Mouse (Mus musculus) lung, adult 2 months (tissue): ENCODE results near the gene Taf1b. TPM values are rescaled to one million over a fixed set of nuclear protein-coding genes. Genes with fewer than 3 reads are reported as not detected.
A peak's percentile ranks its signal among the peaks of the same experiment; 100 is the strongest.
"Not testable (repeated sequence)": the region's sequence is repeated elsewhere in the genome, so short reads cannot be mapped to it uniquely, and the experiment has no call there.

ENCODE experiments used
- DNase-seq: peaks from one replicate; pipeline ENCODE4 v3.0.0; 2022
- H3K4me1 ChIP-seq: fragments of 200-500 bp; 2 replicates; pipeline ENCODE4 v1.6.1; 2011; ENCODE audit warnings: low read length; ENCODE audit not compliant: control insufficient read depth, insufficient read depth
- H3K4me3 ChIP-seq: fragments of 200-500 bp; replicated peaks from 2 replicates; pipeline ENCODE3; 2011; ENCODE audit warnings: low read depth, mild to moderate bottlenecking, control low read depth, low read length; ENCODE audit errors: extremely low read depth
- CTCF ChIP-seq: fragments of 200-500 bp; IDR thresholded peaks from 2 replicates; pipeline ENCODE4 v1.5.1; 2011; ENCODE audit warnings: mild to moderate bottlenecking, low read length, control low read depth; ENCODE audit not compliant: insufficient read depth
- POLR2A ChIP-seq: fragments of 200-500 bp; IDR thresholded peaks from 2 replicates; pipeline ENCODE4 v1.6.1; 2011; ENCODE audit warnings: low read depth, mild to moderate bottlenecking, control low read depth, low read length, borderline replicate concordance; ENCODE audit errors: extremely low read depth
- WGBS: fragments of 180-500 bp; shearing (Covaris S2); methylation state at CpG from one replicate; pipeline ENCODE4 v1.1.7; 2018; 5-methylcytosine and 5-hydroxymethylcytosine counted together
- polyA plus RNA-seq: library from polyadenylated mRNA; depleted of rRNA; stranded (reverse); fragments of >200 nt; gene quantifications from 2 replicates; pipeline ENCODE4 v1.2.3, GENCODE M21; 2012

Taf1b gene
- polyA plus RNA-seq, 1 experiment, result 10.0 TPM

DNA sequence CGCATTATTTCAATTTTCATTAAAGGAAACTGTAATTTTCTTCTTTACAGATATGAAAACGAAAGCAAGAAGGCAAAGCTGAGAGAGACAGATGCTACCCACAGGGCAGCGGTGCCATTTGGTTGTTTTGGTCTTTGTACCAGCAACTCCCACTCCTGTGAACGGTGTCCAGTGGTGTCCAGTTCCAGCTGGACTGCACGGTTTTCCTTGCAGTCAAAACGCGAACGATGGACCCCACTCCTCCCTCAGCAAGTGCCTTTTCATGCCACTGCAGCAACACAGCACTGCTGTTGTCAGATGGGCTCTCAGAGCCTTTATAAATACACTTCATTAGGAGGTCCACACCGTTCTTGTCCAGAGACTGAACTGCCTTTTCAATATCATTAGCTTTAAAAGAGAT is 5.1 kb upstream of the Taf1b start:
- Histone ChIP-seq H3K4me3 (no peak overlapping the region), H3K4me1 (no peaks in the 10 kb centered on the region)
- no peak for DNase-seq
- 61% methylated on average over 9 of the region's 9 CpGs for WGBS
- TF ChIP-seq CTCF (no peak), POLR2A (no peak)

DNA sequence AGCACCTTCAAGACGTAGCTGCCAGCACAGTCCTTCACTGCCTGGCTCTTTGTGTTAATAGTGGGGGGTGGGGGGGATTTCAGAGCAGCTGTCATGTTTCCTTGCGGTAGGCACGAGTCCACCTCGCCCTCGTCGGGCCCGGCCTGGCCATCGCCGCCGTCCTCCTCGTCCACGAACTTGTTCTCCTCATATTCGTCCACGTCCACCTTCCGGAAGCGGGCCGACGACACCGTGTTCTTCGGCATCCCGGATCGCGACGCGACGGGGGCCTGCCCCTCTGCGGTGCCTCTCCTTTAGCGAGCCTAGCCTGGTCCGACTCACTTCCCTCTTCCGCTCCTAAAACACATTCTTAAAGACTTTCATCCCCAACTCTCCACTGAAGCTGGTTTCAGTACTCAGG is 4.7 kb upstream of the Taf1b start:
- 61% methylated on average over 30 of the region's 30 CpGs for WGBS
- Histone ChIP-seq H3K4me3 (peak overlapping the region; percentile 25), H3K4me1 (no peaks in the 10 kb centered on the region)
- DNase-seq, result no peak
- TF ChIP-seq CTCF, result no peak
- no peak for TF ChIP-seq POLR2A

DNA sequence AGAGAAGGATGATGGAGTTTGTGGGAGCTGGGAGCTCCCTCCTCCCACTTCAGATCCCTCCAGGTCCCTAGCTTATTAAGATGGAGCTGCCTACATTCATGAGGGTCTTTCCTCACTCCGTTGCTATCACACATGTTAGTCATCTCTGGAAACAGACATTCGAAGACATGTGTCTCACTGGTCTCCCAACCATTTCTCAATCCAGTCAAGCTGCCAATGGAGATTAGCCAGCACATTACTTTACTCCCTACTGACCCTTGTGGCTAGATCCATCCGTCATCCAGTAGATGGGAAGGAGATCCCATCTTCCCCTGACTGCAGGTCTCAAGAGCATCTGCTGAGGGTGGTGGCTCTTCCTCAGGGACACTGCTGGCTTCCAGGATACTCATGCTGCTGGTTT is 3.4 kb upstream of the Taf1b start:
- not testable (repeated sequence) for H3K4me1 ChIP-seq, DNase-seq, H3K4me3 ChIP-seq
- WGBS, result 71% methylated on average over 3 of the region's 3 CpGs

DNA sequence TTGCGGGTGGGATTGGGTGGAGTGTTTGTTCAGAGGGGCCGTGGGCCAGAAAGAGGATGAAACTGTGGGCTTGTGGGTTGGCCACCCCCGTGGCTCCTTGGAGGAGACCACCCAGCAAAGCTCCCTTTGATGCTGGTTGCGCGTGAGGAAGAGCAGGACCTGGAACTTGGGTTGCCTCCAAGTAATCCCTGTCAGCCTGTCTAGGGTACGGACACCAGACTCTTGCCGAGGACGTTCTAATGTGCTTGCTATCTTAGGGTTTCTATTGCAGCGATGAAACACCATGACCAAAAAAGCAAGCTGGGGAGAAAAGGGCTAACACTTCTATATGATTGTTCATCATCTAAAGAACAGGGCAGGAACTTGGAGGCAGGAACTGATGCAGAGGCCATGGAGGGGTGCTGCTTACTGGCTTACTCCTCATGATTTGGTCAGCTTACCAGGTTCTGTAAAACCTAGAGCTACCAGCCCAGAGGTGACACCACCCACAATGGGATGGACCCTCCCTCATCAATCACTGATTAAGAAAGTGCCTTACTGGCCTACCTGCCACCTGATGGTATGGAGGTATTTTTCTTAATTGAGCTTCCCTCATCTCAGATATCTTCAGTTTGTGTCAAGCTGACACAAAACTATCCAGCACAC is 804 bp downstream of the Taf1b start:
- not testable (repeated sequence) for H3K4me1 ChIP-seq, DNase-seq
- 2% methylated on average over 9 of the region's 9 CpGs for WGBS
- H3K4me3 ChIP-seq, result peak overlapping the region; percentile 84

DNA sequence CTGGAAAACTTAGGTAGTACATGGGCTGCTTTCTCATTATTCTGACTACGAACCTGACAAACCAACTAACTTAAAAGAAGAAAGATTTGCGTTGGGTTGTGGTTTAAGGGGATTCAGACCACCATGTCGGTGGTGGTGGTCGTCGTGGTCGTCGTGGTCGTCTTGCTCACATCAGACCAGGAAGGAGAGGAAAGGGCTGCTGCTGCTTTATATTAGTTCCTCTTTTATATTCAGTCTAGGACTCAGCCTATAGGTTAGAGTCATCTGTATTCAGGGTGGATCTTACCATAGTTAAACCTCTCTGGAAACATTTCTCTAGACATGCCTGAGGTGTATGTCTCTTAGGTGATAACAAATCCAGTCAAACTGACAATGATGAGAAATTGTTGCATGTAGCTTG is 19.0 kb downstream of the Taf1b start:
- 79% methylated on average over 8 of the region's 8 CpGs for WGBS
- TF ChIP-seq CTCF (no peak), POLR2A (no peak)
- Histone ChIP-seq H3K4me1 (no peaks in the 10 kb centered on the region), H3K4me3 (no peak overlapping the region)
- no peak for DNase-seq

DNA sequence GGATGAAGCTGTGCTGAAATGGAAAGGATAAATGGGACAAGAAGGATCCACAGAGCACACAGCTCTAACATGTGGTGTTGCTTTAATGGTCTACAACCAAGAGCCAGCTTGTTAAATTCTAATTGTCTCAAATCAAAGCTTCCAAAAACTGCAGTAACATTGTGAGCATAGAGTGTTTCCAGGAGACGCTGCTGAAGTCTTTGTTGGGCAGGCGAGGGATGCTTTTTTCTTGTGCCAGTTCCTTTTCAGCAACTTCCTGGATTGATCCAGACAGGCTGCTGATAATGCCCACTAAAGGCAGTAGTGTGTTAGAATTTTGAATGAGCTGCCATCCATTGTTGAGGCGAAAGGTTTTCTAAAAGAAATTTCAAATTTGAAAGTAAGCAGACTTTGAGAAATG is 22.9 kb downstream of the Taf1b start:
- no peak for TF ChIP-seq CTCF
- no peak for TF ChIP-seq POLR2A
- Histone ChIP-seq H3K4me1 (no peaks in the 10 kb centered on the region), H3K4me3 (no peak overlapping the region)
- no peak for DNase-seq
- WGBS, result 56% methylated on average over 3 of the region's 3 CpGs

DNA sequence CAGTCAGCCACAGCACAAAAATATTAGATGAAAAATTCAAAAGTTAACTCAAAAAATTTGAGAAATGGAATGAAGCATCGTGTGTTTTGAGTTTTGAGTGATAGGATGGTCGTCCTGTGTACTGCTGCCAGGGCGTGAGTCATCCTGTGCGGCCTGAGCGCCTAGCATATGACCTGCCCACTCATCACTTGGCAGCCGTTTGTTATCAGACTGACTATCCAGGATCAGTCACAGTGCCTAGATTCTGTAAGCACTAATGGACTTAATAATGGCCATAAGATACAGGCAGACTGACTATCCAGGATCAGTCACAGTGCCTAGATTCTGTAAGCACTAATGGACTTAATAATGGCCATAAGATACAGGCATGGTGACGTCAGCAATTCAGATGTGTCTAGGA is 26.9 kb downstream of the Taf1b start:
- WGBS, result 79% methylated on average over 7 of the region's 7 CpGs
- not testable (repeated sequence) for H3K4me1 ChIP-seq, DNase-seq, H3K4me3 ChIP-seq

DNA sequence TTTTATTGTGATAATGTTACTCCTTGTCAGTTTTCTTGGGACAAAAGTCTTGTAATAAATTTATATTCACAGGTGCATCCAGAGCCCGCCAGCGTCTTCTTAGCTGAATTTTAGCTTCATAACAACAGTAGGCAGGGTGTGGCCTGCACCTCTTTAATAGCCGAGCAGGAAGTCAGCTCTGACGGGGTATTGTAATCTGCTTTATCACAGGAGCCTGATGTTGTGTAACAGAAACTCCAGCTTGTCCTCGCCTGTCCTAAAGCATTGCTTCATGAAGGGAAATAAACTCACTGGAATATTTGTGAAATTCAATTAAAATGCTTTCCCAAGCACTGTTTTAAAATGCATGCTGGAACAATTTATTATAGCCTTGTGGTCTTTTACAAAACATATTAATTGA is 38.2 kb downstream of the Taf1b start:
- Histone ChIP-seq H3K4me3 (no peak overlapping the region), H3K4me1 (no peaks in the 10 kb centered on the region)
- no peak for DNase-seq
- TF ChIP-seq CTCF (no peak), POLR2A (no peak)
- WGBS, result 37% methylated on average over 5 of the region's 5 CpGs

DNA sequence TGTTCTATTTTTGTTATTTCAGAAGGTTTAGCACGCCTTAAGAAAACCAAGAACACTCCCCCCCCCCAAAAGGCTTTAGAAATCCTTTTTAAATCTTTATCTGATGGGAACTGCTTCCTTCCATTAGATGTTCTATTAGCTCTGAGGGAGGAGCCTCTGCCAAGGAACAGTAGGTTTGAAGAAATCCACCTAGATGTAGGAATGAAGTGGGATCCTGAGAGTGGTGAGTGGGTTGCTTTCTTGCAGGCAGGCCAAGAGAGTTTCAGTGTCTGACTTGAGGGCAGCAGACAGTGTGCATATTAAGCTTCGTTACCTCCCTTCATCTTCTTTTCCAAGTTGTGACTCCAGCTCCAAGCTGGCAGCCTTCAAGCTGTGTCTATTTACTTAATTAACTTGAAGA is 39.0 kb downstream of the Taf1b start:
- no peak for DNase-seq
- no peak for TF ChIP-seq CTCF
- no peak for TF ChIP-seq POLR2A
- Histone ChIP-seq H3K4me1 (no peaks in the 10 kb centered on the region), H3K4me3 (no peak overlapping the region)
- 61% methylated on average over 2 of the region's 2 CpGs for WGBS

DNA sequence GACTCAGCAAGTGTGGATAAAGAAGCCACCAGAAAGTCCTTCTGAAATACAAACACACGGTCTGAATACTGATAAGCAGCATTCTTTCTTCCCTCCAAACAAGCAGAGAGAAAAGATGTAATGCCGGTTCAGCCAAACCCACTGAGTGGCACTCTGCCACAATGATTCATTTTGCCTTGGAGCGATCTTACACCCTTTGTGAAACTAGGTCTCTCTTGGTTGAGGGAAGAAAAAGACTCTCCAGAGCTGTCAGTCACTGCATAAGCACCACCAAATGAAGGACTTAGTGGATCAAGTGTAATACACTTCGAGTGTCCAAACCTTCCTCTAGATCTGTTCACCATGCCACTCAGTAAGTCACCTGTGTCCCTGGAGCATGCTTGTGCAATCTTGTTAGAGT is 39.8 kb downstream of the Taf1b start:
- 54% methylated on average over 4 of the region's 4 CpGs for WGBS
- H3K4me1 ChIP-seq, result no peaks in the 10 kb centered on the region
- TF ChIP-seq POLR2A (no peak), CTCF (no peak)
- no peak for DNase-seq
- H3K4me3 ChIP-seq, result no peak overlapping the region
